Mouse (Mus musculus): Measurements from ENCODE around the gene Ppp2r5c. TPM values are rescaled to one million over a fixed set of nuclear protein-coding genes. Genes with fewer than 3 reads are reported as not detected.
A peak's percentile ranks its signal among the peaks of the same experiment; 100 is the strongest.

The Ppp2r5c gene
- total and polyA plus RNA-seq, 3 experiments: 72.0 to 100.0 (median 93.9) TPM

GRCm38 (mm10) chr12:110500095-110500494 lies 53.2 kb downstream of the Ppp2r5c start (continued):
- TF ChIP-seq NRF1 (IDR thresholded peaks at IDR 0.05; ENCODE audit: insufficient read depth, low read depth, low read length, poor library complexity, severe bottlenecking) (no peak), CHD1 (IDR thresholded peaks at IDR 0.05; ENCODE audit: low read depth, low read length) (no peak), EP300 (IDR thresholded peaks at IDR 0.05; ENCODE audit: low read depth in 1 of 2, low read length in 2 of 2) (peak in 1 of 2 experiments; percentile 42; a peak in 1 of 4 replicates), TCF12 (IDR thresholded peaks at IDR 0.05; ENCODE audit: low read depth, low read length) (no peak), POLR2A (IDR thresholded peaks at IDR 0.05; ENCODE audit: control insufficient read depth in 1 of 2, insufficient read depth in 1 of 2, low read depth in 1 of 2, low read length in 2 of 2, poor library complexity in 1 of 2) (no peak), MAX (IDR thresholded peaks at IDR 0.05; ENCODE audit: low read length) (no peak), RCOR1 (IDR thresholded peaks at IDR 0.05; ENCODE audit: low read depth, low read length) (0 out of 2 replicates have a peak, but pooled peaks have one; percentile 18), BHLHE40 (IDR thresholded peaks at IDR 0.05; ENCODE audit: borderline replicate concordance, low read depth, low read length) (no peak), CHD2 (IDR thresholded peaks at IDR 0.05; ENCODE audit: low read length) (no peak), GATA1 (IDR thresholded peaks at IDR 0.05; ENCODE audit: low read depth, low read length) (peak; percentile 44), KAT2A (conservative IDR thresholded peaks at IDR 0.05; ENCODE audit: low read depth, low read length) (no peak), RAD21 (IDR thresholded peaks at IDR 0.05; ENCODE audit: low read depth, low read length) (no peak), TBP (IDR thresholded peaks at IDR 0.05; ENCODE audit: low read depth, low read length) (peak; percentile 71), USF1 (IDR thresholded peaks at IDR 0.05; ENCODE audit: low read depth, low read length) (no peak), MAFK (IDR thresholded peaks at IDR 0.05; ENCODE audit: borderline replicate concordance, low read depth, low read length) (no peak), ZC3H11A (IDR thresholded peaks at IDR 0.05; ENCODE audit: low read depth, low read length) (no peak), MYB (IDR thresholded peaks at IDR 0.05; ENCODE audit: low read depth, low read length) (no peak), E2F4 (IDR thresholded peaks at IDR 0.05; ENCODE audit: borderline replicate concordance, low read depth, low read length) (no peak), USF2 (IDR thresholded peaks at IDR 0.05; ENCODE audit: borderline replicate concordance in 1 of 2, insufficient read depth in 1 of 2, low read depth in 1 of 2, low read length in 2 of 2) (no peak)

DNA sequence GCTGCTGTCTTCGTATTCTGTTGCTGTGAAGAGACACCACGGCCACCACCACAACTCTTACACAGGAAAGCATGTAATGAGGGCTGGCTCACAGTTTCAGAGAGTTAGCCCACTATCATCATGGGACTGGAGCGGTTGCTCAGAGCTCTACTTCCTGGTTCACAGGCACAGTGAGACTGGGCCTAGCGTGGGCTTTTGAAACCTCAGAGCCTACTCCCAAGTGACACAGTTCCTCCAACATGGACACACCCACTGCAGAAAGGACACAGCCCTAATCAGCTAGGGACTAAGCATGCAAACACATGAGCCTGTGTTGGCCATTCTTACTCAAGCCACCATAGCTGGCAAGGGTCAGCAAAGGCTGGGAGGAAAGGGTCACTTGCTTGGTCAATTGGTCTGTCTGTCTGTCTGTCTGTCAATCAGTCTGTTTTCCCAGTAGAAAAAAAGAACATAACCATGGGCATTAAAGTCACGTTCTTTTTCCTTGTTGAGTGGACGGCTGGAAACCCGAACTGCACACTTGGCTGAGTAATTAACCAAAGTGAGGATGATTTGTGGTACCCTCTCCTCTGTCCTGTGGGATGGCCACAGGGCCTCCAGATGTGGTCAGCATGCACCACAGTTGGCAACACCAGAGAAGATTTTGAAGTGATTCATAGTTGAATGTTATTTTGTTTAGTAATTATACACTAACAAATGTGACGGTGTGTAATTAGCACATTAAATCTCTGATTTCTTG lies 56.7 kb downstream of the Ppp2r5c start:
- peak overlapping the region; percentile 45 for H3K27ac ChIP-seq (ENCODE audit: control insufficient read depth, low read depth, low read length)
- peaks cover 0 to 16% of the 10 kb centered on the region in 2 experiments; a peak in 3 of 4 replicates for H3K36me3 ChIP-seq (ENCODE audit: control insufficient read depth in 1 of 2, insufficient read depth in 2 of 2, low read length in 2 of 2)
- TF ChIP-seq MAZ (IDR thresholded peaks at IDR 0.05; ENCODE audit: low read depth, low read length): no peak
- no peak for TF ChIP-seq ZKSCAN1 (IDR thresholded peaks at IDR 0.05; ENCODE audit: low read depth, low read length)
- TF ChIP-seq MYC (IDR thresholded peaks at IDR 0.05; ENCODE audit: low read depth, low read length): 0 out of 2 replicates have a peak, but pooled peaks have one; percentile 25
- TF ChIP-seq BHLHE40 (IDR thresholded peaks at IDR 0.05; ENCODE audit: borderline replicate concordance, low read depth, low read length): no peak
- no peak for TF ChIP-seq GATA1 (IDR thresholded peaks at IDR 0.05; ENCODE audit: low read depth, low read length)
- TF ChIP-seq CHD1 (IDR thresholded peaks at IDR 0.05; ENCODE audit: low read depth, low read length): no peak
- no peak for TF ChIP-seq CHD2 (IDR thresholded peaks at IDR 0.05; ENCODE audit: low read length)
- TF ChIP-seq TBP (IDR thresholded peaks at IDR 0.05; ENCODE audit: low read depth, low read length): no peak
- peak in 1 of 2 experiments; percentile 20; a peak in 1 of 4 replicates for TF ChIP-seq EP300 (IDR thresholded peaks at IDR 0.05; ENCODE audit: low read depth in 1 of 2, low read length in 2 of 2)
- TF ChIP-seq CTCF (IDR thresholded peaks at IDR 0.05 in 2 of 3, conservative IDR thresholded peaks at IDR 0.05 in 1 of 3; ENCODE audit: control insufficient read depth in 1 of 3, insufficient read depth in 1 of 3, low read depth in 2 of 3, low read length in 3 of 3, poor library complexity in 1 of 3, severe bottlenecking in 1 of 3): no peak
- TF ChIP-seq SMC3 (IDR thresholded peaks at IDR 0.05; ENCODE audit: low read depth, low read length): no peak
- TF ChIP-seq SIN3A (IDR thresholded peaks at IDR 0.05; ENCODE audit: low read length): peak; percentile 58
- TF ChIP-seq MXI1 (IDR thresholded peaks at IDR 0.05; ENCODE audit: low read depth, low read length): peak; percentile 64
- TF ChIP-seq POLR2A (IDR thresholded peaks at IDR 0.05; ENCODE audit: control insufficient read depth in 1 of 2, insufficient read depth in 1 of 2, low read depth in 1 of 2, low read length in 2 of 2, poor library complexity in 1 of 2): no peak
- TF ChIP-seq UBTF (IDR thresholded peaks at IDR 0.05; ENCODE audit: borderline replicate concordance, insufficient read depth, low read depth, low read length): no peak
- no peak for TF ChIP-seq MYB (IDR thresholded peaks at IDR 0.05; ENCODE audit: low read depth, low read length)
- no peak for TF ChIP-seq KAT2A (conservative IDR thresholded peaks at IDR 0.05; ENCODE audit: low read depth, low read length)
- peak; percentile 87 for TF ChIP-seq ELF1 (IDR thresholded peaks at IDR 0.05; ENCODE audit: low read depth, low read length)
- TF ChIP-seq E2F4 (IDR thresholded peaks at IDR 0.05; ENCODE audit: borderline replicate concordance, low read depth, low read length): no peak
- TF ChIP-seq ZNF384 (IDR thresholded peaks at IDR 0.05; ENCODE audit: low read depth, low read length): no peak
- no peak for TF ChIP-seq ZMIZ1 (IDR thresholded peaks at IDR 0.05; ENCODE audit: low read depth, low read length)
- no peak for TF ChIP-seq ZC3H11A (IDR thresholded peaks at IDR 0.05; ENCODE audit: low read depth, low read length)
- no peak for TF ChIP-seq POLR2AphosphoS5 (IDR thresholded peaks at IDR 0.05; ENCODE audit: borderline replicate concordance, low read depth, low read length)
- TF ChIP-seq MAX (IDR thresholded peaks at IDR 0.05; ENCODE audit: low read length): no peak
- no peak overlapping the region for H3K4me3 ChIP-seq (ENCODE audit: control insufficient read depth in 1 of 2, insufficient read depth in 1 of 2, low read depth in 2 of 2, low read length in 2 of 2)
- DNase-seq (ENCODE audit: low read depth, low spot score): peak; percentile 83
- peaks cover 13 to 28% of the 10 kb centered on the region in 2 experiments for H3K4me1 ChIP-seq (ENCODE audit: control insufficient read depth in 1 of 2, insufficient read depth in 2 of 2, low read length in 2 of 2)
- peaks cover 89% of the 10 kb centered on the region for H3K79me2 ChIP-seq (ENCODE audit: control insufficient read depth, insufficient read depth, low read length, poor library complexity)
- H3K27me3 ChIP-seq (ENCODE audit: control insufficient read depth in 1 of 2, insufficient read depth in 2 of 2, low read length in 2 of 2): no peaks in the 10 kb centered on the region
- H3K9ac ChIP-seq (ENCODE audit: control insufficient read depth, low read depth, low read length, poor library complexity, severe bottlenecking): peak overlapping the region; percentile 6; the same call in 1 of the 2 replicates
- H3K9me3 ChIP-seq (replicated peaks; ENCODE audit: insufficient read depth, low read length): no peaks in the 10 kb centered on the region

All from MEL (cell line).